Mouse (Mus musculus) cerebellum, postnatal 14 days (tissue): Measurements from ENCODE around the gene Aqp12.
"Not testable (repeated sequence)": the region's sequence is repeated elsewhere in the genome, so short reads cannot be mapped to it uniquely, and the experiment has no call there.

Source experiments
- DNase-seq, 2 experiments: peaks; one replicate each; pipeline ENCODE4 v3.0.0; 2021; ENCODE audit warnings: mixed read lengths in 2 of 2

Aqp12 gene

DNA sequence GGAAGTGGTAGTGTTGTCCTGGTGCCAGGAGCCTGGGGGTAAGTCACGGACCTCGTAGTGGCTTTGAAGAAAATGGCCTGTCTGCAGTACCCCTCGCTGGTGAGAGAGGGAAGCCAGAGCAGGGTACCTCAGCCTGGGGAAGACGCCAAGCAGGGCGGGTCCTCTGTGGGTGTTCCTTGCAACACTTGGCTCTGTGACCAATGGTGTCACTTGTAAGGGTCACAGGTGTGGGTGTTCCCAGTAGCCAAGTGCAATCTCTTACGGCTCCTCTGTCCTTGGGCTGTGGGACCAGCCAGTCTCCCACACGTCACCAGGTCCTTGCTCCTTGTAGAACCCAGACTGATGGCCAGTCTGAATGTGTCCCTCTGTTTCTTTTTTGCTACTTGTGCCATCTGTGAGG lies at the start of gene Aqp12:
Aqp12 (plus strand) TSS at position 274 of the 400 bp plus-strand sequence.
- no peak for DNase-seq

DNA sequence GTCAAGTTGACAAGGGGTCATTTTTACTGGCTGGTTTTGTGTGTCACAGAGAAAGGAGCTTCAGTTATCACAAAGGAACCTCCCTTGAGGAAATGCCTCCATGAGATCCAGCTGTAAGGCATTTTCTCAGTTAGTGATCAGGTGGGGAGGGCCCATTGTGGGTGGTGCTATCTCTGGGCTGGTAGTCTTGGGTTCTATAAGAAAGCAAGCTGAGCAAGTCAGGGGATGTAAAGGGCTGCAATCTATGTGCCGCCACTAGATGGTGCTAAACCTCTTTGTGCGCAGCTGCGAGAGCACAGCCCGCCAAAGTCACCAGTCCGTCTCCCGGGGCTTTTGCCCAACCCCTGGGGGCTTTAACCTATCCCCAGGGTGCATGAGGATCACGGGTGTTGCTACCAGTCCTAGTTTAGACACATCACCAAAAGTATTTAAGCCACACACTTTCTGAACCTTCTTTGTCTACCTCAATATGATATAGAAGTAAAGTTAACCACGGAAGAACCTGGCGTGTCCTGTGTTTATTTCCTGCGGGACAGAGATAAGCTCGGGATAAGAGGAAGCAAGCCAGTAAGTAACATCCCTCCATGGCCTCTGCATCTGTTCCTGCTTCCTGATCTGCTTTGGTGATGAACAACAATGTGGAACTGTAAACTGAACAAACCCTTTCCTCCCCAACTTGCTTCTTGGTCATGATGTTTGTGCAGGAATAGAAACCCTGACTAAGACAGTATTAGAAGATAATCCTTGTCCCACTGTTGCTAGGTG lies 49.4 kb upstream of the Aqp12 start:
- DNase-seq: peak; percentile 80 to 83

DNA sequence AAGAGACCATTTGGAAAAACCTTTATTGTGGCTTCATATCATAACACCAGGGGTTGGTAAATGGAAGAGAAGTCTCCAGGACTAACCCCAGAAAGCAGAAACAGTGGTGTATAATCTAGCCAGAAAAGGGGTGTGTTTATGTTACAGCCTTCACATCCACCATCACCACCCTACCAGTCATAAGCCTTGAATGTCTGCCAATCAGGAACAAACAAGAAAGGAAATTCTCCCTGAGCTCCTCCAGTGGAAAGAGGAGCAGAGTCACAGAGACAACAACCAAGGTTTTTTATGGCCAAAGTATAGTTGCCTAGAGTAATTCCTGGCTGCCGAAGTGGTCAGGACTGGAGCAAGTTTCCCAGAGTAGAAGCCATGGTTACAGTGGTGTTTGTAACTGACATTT lies 47.1 kb upstream of the Aqp12 start:
- DNase-seq: no peak

DNA sequence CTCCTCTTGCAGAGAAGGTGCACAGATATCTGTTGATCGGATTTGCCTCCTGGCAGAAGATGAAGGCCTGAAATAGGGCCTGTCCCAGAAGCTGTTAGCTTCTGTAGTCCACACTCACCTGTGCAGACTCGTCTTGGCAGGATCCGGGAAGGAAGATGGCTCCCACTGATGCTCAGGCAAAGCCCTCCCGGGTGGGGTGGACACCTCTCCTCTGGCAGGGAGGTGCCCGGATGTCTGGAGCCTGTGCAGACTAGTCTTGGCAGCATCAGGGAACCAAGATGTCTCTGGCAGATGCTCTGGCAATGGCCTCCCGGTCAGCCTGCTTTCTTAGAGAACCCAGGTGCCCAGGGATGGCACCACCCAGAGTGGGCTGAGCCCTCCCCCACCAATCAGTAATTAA lies 35.3 kb upstream of the Aqp12 start:
- not testable (repeated sequence) for DNase-seq

DNA sequence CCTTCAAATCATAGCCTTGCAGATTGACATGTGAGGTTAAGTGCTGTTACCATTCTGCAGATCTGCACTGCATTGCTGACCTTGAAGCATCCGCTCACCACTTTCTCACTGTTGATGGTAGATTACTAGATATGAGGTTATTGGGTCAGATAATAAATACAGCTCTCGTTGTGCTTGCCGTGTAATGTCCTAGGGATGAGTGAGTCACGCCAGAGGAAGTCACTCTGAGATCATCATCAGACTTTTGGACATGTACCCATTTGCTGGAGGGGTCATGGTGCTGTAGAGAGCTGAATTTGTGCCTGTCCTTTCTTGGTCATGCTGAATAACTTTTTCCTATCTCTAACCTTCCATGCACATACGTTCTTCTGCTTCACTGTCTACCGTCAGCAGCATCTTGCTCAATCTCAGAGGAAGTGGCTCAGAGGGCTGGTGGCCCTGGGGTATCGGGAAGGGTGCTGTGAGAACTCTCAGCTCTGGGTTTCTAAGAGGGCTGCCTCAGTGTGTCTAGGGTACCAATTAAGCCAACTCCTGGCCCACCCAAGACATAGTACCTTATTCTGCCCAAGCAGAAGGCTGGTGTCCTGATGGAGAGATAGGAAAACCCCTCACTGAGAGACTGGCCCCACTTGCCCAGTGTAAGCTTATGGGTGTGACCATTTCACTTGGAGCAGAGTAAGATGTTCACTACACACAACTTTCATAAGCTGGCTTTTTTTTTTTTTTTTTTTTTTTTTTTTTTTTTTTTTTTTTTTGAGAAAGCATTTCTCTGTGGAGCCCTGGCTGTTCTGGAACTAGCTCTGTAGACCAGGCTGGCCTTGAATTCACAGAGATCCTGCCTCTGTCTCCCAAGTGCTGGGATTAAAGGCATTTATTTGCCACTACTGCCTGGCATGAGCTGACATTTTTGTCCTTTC lies 34.0 kb upstream of the Aqp12 start:
- DNase-seq: no peak

DNA sequence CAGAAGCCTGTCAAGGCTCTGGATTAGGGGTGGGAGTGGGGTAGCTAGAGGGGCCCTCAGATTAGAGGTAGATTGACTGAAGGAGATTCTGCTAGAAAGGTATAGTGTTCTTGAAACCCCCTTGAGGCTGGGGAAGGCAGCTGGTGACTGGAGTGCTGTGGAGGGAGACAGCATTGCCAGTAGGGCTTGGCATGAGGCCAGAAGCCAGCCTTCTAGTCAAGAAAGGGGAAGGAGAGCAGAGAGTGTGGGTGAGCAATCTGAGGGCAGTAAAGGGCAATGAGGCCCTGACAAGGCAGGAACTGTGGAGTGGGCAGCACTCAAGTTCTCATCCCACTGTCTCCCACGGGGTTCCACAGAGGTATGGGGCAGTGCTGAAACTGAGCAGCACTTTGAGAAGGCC lies 33.3 kb upstream of the Aqp12 start:
- peak; percentile 34 to 69 for DNase-seq

DNA sequence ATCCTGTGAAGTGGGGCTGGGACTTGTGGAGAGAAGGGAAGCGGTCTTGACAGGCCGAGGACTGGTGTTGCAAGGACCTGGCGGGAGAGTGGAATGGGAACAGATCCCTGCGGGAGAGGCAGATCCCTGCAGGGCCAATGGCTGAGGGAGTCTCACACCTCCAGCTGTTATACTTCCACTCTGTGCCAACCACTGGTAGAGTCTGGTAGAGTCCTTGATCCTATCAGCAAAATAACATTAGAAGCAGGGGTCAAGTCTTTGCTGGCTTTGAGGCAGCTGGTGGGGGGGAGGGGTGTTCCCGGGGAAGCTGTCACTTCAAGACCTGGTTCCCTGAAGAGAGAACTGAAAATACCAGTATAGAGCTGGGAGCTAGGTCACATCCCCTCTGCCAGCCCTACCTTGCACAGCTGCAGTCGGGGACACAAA lies 30.0 kb upstream of the Aqp12 start:
- DNase-seq: peak in 1 of 2 experiments; percentile 28

DNA sequence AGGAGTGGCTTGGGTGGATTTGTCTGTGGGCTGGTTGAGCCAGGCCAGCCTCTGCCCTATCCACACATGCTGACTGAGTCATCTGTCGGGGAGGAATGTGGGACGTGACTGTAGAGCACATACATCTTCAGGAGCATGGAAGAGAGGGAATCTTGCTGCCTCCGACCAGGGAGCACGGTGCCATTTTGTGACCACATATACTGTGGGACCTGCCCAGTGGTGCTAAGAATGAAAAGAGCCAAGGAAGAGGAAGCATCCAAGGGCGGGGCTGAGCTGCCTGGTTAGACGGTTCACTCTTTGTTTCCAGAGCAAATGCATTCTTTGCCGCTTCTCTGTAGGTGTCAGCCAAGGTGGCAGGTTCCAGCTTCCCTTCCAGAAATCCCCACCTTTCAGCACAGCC lies 27.5 kb upstream of the Aqp12 start:
- DNase-seq: no peak

DNA sequence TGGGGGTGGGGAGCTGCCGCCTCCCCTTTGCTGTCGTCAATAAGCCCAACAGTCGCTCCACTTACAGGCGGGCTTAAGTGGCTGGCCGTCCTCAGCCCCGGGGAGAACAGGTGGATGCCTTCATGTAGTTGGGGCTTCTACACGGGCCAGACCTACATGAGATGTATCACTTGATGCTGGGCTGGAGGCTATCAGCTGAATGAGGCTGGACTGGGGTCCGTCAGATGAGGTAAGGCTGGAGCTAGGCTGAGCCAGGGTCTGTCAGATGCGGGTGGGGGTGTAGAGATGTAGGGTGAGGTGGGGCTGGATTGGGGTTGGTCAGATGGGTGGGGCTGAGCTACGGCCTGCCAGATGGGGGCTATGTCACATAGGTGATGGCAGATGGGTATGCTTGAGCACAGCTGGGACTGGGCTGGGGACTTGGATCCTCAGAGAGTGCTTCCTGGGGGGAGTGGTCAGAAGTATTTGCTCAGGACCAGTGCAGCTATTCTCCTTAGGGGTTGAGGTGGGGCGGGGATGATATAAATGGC lies 27.0 kb upstream of the Aqp12 start:
- no peak for DNase-seq

DNA sequence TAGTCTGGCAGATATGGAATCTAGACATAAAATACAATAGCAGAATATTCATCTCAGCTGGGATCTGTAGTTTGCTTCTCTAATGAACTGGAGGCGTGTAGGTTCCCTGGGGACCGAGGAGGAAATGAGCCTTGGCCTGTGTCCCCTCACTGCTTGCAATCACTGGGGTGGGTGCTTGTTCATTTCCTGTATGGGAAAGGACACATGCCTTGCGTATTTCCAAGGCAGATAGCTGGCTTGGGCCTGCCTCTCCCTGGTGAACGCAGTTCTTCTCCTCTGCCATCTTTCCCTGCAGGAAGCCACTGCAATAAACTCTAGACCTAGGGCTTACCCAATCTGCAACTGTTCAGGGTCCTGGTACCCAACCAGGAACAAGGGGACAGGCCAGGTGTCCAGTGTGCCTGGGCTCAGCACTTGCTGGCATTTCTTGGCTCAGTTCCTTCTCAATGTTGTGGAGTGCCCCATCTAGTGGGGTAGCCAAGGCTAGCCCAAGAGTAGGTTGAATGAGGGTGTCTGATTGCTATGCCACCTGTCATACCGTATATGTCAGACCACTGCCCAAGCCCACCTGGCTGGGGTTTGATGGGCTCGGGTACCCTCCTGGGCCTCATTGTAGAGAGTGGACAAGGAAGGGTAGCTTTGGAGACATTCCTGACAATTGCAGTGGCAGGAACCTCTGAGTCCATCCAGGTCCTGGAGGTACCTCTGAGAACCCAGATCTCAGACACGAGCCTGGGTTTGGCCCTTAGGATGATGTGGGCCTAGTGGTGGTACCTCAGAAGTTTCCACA lies 24.9 kb upstream of the Aqp12 start:
- DNase-seq: no peak

DNA sequence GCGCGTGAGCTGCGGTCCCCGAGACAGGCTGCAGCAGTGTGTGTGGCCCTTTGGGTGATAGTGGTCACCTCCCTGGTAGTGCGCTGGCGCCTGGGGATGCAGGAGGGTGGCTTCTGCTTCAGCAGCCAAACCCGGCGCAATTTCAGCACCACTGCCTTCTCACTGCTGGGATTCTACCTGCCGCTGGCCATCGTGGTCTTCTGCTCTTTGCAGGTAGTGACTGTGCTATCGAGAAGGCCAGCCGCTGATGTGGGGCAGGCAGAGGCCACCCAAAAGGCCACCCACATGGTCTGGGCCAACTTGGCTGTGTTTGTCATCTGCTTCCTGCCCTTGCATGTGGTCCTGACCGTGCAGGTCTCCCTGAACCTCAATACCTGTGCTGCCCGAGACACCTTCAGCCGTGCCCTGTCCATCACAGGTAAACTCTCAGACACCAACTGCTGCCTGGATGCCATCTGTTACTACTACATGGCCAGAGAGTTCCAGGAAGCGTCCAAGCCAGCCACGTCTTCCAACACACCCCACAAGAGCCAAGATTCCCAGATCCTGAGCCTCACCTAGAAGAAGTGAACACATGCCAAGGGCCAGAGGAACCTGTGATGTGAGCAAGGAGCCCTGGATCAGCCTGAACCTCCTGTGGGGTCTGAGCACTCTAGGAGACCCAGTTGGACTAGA lies 23.1 kb upstream of the Aqp12 start:
- peak; percentile 44 to 59 for DNase-seq

DNA sequence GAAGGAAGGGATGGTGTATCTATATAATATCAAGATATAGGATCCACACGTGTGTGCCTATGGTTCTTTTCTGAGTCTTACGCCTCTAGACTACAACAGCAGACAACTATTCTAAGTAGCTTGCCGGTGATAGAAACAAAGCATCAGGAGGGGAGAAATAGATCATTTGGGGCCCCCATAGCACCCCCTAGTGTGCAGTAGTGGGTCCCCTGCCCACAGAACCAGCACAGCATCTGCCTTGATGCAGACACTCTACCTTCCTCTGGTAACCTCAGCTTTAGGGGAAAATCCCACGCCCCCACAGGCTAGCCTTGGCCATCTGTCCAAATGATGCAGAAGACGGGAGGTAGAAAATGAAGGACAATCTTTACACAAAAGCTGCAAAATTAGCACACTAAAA lies 21.1 kb upstream of the Aqp12 start:
- no peak for DNase-seq

DNA sequence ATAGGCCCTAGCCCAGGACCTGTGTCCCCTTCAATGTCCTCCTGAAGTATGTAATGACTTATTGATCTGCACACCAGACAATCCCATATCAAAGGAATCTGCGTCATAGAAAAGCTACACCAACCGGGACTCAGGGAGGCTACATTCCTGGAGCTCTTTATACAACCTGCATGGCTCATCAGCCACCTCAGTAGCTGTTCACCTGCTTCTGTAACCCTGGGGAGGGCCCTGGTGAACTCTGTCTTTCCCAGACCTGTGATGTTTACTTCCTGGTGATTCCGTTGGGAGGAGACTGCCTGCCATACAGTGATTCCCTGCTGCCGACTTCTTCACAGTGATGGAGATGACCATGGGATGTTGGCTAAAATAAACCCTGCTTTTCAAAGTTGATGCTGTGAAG lies 17.2 kb upstream of the Aqp12 start:
- DNase-seq: no peak

DNA sequence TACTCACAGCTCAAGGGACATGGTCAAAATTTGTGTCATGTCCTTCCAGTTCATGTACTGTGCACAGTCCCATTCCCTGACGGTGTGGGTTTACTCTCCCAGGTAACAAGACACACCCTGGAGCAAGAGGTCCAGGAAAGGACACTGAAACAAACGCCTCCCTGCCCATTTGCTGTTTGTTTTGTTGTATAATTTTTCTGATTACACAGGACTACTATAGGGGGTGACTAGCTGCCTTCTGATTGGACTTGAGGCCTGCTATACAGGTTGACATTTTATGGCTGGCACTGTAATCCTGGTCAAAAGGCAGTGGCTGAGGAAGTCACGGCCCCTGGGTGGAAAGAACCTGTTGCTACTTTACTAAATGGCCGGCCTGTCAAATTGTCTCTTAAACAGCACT lies 16.2 kb upstream of the Aqp12 start:
- DNase-seq: no peak

DNA sequence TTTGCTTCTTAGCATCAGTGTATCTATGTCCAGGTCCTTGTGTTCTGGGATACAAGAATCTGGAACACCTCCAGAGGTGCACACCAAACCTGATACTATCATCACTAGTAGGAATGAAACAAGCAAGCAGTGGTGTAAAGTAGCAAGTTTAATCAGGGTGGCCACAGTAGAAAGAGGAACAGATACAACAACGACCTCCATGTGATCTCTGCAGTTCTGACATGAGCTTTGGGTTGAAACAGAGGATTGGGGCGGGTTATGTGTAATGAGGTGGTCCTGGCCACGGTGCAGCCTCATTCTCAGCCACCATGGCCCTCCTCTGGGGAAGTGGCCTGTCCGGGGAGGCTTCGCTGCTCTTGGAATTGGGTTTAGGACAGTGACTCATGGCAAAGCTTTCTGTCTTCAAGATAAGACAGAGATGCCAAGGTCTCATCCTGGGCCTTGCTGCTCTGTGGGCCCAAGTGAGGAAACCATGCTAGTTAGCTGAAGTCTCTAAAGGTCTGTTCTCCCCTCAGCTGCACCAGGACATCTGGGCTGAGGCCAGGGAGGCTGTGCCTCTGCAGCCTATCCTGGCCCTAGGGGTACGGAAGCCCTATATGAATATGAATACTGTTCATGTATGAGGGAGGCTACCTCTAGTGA lies 13.8 kb upstream of the Aqp12 start:
- DNase-seq: no peak

DNA sequence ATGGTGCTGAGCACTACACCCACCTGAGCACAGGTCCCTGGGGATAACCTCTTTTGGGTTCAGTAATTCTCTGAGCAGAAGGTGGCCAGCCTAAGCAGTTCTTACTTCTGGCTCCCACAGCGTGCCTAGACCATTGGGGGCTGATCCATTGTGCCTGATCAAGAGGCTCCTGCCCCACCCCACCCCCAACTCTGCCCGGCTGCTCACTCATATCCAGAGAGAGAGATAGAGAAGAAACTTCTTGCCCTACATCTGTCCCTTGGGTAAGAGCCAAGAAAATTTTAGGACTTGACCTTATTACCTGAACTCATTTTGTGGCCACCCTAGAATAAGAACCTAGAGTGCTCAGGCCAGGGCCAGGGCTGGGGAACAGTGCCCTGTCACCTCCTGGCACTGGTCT lies 13.3 kb upstream of the Aqp12 start:
- DNase-seq: no peak

DNA sequence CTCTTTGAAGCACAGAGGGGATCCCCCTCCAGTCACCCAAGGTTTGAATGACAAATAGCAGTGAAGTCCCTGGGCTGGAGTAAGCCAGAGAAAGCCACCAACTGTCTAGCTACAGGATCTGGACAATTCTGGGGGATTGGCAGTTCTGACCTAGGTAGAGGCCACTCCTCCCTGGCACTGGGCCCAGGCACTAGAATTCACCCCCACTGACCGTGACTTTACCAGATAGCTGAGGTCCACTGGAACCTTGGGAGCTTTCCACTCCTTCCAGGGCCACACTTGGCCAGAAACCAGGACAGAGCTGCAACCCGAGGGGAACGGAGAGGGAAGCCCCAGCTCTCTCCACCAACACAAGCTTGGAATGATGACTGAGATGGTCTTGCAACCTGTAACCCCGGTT lies 3.1 kb downstream of the Aqp12 start:
- DNase-seq: peak in 1 of 2 experiments; percentile 57

DNA sequence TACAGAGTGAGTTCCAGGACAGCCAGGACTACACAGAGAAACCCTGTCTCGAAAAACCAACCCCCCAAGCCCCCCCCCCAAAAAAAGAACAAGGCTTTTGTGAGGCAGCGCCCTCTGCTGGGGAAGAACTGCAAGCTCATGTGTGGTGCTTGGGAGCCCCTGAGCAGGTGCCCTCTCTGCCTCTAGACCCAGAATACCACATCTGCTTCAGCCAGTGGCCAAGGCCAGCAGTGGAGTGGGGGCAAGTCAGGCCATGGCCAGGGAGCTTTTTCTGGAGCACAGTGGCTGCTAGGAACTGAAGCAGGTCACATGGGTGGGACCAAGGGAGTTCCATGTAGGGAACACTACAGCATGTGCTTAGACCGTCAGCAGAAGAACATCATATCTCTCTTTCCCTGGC lies 4.6 kb downstream of the Aqp12 start:
- DNase-seq: peak in 1 of 2 experiments; percentile 64

DNA sequence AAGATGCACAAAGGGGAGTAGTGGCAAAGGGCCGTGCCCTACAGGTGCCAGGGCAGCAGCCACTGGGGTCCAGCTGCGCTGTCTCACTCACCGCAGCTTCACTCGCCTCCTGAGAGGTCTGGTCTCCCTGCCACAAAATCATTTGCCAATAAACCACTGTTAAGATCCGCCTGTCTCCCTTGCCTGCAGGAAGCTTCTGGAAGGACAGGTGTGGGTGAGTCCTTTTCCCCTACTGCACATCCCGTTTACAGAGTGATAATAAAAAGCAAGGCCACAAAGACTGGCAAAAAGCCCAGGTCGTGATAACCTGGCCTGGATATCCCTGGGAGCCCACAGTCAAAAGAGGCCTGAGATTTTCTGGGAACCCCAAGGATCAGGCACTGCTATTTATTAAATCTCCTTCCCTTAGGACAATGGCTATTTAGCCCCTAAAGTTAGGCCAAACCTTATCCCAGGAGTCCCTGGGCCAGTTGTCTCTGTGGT lies 6.0 kb downstream of the Aqp12 start:
- DNase-seq: no peak

DNA sequence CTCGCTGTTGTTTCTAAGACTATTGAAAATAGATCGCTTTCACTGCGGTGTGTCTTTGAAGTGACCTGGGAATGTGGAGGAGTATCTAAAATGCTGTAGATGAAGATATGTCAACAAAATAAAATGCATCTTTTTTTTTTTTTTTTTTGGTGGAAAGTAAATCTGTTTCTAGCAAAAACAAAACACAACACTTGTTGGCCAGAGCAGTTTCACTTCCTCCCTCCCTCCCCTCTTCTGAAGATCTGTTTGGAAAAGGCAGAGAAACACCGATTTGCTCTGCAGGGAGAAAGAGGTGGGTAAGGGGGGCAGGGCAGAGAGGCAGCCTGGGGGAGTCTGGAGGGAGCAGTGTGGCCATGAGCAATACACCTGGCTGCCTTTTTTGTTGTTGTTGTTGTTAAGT lies 7.2 kb downstream of the Aqp12 start:
- DNase-seq: no peak

DNA sequence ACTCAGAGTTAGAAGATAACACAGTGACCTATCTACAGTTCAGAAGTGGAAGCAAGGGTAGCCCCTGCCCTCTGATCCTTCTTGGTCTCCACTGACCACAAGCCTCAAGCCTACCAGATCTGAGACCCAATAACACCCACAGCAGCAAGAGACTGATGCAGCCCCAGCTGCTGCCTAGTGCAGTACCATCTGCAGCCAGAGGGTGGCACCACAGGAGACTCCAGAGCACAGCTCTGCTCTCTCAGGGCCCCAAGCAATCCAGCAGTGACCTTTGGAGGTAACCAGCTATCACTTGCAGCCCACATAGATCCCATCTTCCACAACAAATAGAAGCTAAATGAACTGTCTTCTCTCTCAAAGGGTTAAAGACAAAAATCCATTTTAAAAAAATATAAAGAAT lies 8.3 kb downstream of the Aqp12 start:
- peak; percentile 80 to 92 for DNase-seq

DNA sequence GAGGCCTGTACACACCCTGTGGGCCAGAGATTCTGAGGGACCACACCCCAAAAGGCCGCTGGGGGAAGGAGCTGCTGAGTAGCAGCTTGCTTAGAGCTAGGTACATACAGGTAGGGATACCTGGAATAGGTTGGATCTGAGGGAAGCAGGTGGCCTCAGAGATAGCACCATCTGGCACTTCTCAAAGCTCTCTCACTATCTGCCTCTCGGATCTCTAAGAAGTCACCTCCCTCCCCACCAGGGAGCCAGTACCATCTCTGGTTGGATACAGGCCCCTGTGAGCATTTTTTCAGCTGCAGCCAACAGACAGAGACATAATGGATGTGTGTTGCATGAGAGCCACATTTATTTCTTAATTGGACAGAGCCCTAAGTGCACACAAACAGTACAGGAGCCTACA lies 9.0 kb downstream of the Aqp12 start:
- DNase-seq: peak in 1 of 2 experiments; percentile 44
